Mouse (Mus musculus): ENCODE results near the gene Neurog2. TPM values are rescaled to one million over a fixed set of nuclear protein-coding genes. Genes with fewer than 3 reads are reported as not detected.

The Neurog2 gene
- polyA plus RNA-seq, 1 experiment from 2014 or later = not detected

DNA sequence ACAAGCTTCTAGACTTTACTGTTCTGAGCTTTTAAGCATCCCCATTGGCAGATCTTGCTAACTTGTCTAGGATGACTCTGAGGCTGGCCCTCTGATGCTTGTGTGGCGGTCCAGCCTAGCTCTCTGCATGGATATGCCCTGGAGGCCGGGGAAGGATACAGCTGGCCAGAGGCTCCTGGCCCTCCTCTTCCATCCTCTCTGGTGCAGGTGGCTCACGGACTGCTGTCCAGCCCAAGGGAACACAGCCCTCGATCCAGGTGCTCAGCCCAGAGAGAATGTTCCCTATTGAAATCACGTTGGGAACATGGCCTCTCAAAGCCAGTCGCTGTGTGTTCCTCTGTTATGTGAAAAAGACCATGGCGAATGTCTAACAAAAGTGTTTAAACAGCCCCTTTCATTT, 27.8 kb downstream of the Neurog2 start:
- 69% methylated on average over 7 of the region's 7 CpGs for WGBS
- no peak overlapping the region for H3K27ac ChIP-seq

DNA sequence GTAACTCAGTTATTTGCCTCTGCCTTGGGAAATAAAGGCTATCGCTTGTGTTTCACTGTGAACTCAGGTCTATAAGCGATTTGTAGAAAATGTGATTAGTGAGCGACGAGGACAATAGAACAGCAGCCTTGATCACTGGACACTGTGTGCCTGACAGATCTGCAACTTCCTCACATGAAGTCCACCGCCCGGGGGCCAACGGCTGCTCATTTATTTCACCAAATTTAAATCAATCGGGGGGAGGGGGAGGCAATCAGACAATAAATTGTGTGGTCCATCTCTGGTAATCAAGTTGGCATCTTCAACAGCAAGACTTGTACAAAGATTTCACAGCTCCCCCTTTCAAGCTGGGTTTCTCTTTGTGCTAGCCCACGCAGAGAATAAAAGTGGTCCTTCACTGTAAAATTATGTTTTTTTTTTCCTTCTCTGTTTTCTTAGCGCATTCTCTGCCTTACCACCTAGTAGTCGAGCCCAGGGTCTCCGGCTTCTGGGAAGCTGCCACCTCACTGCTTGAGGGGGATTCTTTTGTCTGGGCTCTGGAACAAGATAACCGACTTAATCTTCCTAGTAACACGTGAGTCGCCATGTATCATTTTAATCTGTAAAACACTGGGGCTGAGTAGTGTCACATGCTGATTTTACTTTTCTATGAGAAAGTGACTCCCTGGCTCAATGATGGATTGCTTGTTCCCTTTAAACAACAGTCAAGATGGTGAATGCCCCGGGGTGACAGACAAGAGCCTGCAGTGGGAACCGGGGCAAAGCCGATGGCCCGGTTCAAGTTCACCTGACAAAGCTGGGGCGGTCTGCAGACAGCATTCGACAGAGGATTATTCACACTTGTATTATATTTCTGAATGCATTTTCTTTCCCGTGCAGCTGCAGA, 29.0 kb downstream of the Neurog2 start:
- no peaks in the 10 kb centered on the region for H3K4me1 ChIP-seq
- 76% methylated on average over 22 of the region's 22 CpGs for WGBS
- no peak overlapping the region for H3K4me2 ChIP-seq (replicated peaks)
- no peak for ATAC-seq (ENCODE audit: low FRiP score, low read depth)
- H3K27ac ChIP-seq = no peak overlapping the region
- H3K9me3 ChIP-seq = no peaks in the 10 kb centered on the region
- H3K4me3 ChIP-seq = no peak overlapping the region
- H3K36me3 ChIP-seq = no peaks in the 10 kb centered on the region
- H3K27me3 ChIP-seq = peaks cover 2% of the 10 kb centered on the region; the same call in 1 of the 2 replicates
- H3K9ac ChIP-seq = no peak overlapping the region

More for the DNA sequence above, 27.8 kb downstream of the Neurog2 start:
- no peaks in the 10 kb centered on the region for H3K9me3 ChIP-seq
- ATAC-seq (ENCODE audit: low FRiP score, low read depth) = no peak
- H3K4me3 ChIP-seq = no peak overlapping the region
- H3K36me3 ChIP-seq = no peaks in the 10 kb centered on the region
- H3K4me1 ChIP-seq = no peaks in the 10 kb centered on the region
- H3K27me3 ChIP-seq = peaks cover 2% of the 10 kb centered on the region; the same call in 1 of the 2 replicates
- no peak overlapping the region for H3K9ac ChIP-seq
- no peak overlapping the region for H3K4me2 ChIP-seq (replicated peaks)

DNA sequence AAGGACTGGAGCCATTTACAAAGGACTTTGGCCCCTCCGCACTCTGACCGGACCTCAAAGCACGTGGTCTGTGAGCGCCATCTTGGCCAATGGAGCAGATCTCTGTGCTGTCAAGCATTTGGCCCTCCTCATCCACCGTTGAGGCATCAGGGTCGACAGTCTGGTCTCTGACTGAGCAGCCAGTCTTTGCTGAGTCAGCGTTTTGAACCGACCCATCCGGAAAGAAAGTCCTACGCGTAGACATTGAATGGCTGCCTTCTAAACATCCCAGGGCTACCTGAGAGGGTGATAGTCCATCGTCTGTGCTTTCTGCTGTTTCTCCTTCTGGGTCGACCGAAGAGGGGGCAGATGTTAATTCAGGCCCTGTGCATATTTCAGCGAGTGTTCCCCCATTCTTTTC, 46.8 kb downstream of the Neurog2 start:
- no peaks in the 10 kb centered on the region for H3K4me1 ChIP-seq
- 89% methylated on average over 15 of the region's 15 CpGs for WGBS
- no peak overlapping the region for H3K9ac ChIP-seq
- H3K4me3 ChIP-seq = no peak overlapping the region
- H3K4me2 ChIP-seq (replicated peaks) = no peak overlapping the region
- H3K36me3 ChIP-seq = no peaks in the 10 kb centered on the region
- no peaks in the 10 kb centered on the region for H3K27me3 ChIP-seq
- no peaks in the 10 kb centered on the region for H3K9me3 ChIP-seq
- ATAC-seq (ENCODE audit: low FRiP score, low read depth) = no peak
- H3K27ac ChIP-seq = no peak overlapping the region

Other genes starting within 250 kb of the Neurog2 start
- 28.2 and 32.4 TPM in 2 replicates for gene Ank2, start 133.8 kb upstream of the Neurog2 start, polyA plus RNA-seq (2015; fragmentation: Nextera tagmentation; extraction: Ambion mirVana)
- 66.2 and 67.5 TPM in 2 replicates for gene Larp7, start 79.8 kb upstream of the Neurog2 start, polyA plus RNA-seq (2015; fragmentation: Nextera tagmentation; extraction: Ambion mirVana)
- 8.7 and 10.6 TPM in 2 replicates for gene Zgrf1, start 79.6 kb upstream of the Neurog2 start, polyA plus RNA-seq (2015; fragmentation: Nextera tagmentation; extraction: Ambion mirVana)
- gene Alpk1, start 147.4 kb downstream of the Neurog2 start, polyA plus RNA-seq (2015; fragmentation: Nextera tagmentation; extraction: Ambion mirVana) = 0.80 and 1.4 TPM in 2 replicates
- gene Tifa, start 156.7 kb downstream of the Neurog2 start, polyA plus RNA-seq (2015; fragmentation: Nextera tagmentation; extraction: Ambion mirVana) = 3.4 TPM in 2 replicates
- 52.6 and 54.1 TPM in 2 replicates for gene Ap1ar, start 204.4 kb downstream of the Neurog2 start, polyA plus RNA-seq (2015; fragmentation: Nextera tagmentation; extraction: Ambion mirVana)